10 mouse cellular contexts compared by ENCODE assay signal in genomic region chr7:112502845-112503244, GRCm38 (mm10).
DNase-seq lines count a peak whose midpoint lies in the region; ATAC-seq and TF ChIP-seq lines count a peak whose summit lies in the region.
"Had no signal": no experiment of that assay in that cellular context is flagged by ENCODE, and none has a peak within 500 bp of the region (broad histone marks: within the 10 kb centered on the region; RNA-seq: fewer than 3 reads in every experiment).

No protein-coding gene starts in this region.

- no peak for ATAC-seq in heart, postnatal 0 days (ENCODE audit: insufficient read depth, low read depth)
- ATAC-seq in hindbrain, embryonic 13.5 days (ENCODE audit: low FRiP score): 0 out of 2 replicates have a peak, but pooled peaks have one; percentile 11

- no peak overlapping the region for H3K9ac ChIP-seq in heart, postnatal 0 days (replicated peaks; ENCODE audit: low read depth, low read length)
- H3K9ac ChIP-seq in hindbrain, embryonic 13.5 days: peak overlapping the region; percentile 0; the same call in 1 of the 2 replicates
- H3K9ac ChIP-seq: liver, embryonic 14.5 days had no signal

- H3K36me3 ChIP-seq in heart, postnatal 0 days (replicated peaks; ENCODE audit: control insufficient read depth, insufficient read depth, low read length): no peaks in the 10 kb centered on the region
- H3K36me3 ChIP-seq in hindbrain, embryonic 13.5 days: no peaks in the 10 kb centered on the region
- no peaks in the 10 kb centered on the region for H3K36me3 ChIP-seq in myocyte (ENCODE audit: control insufficient read depth, insufficient read depth)

- intact Hi-C loops in heart, postnatal 25 days (cut with DNase I): no loop called here

- no peak overlapping the region for H3K4me3 ChIP-seq in heart, postnatal 0 days (ENCODE audit: low read depth, low read length)
- H3K4me3 ChIP-seq in hindbrain, embryonic 13.5 days: no peak overlapping the region
- no peak overlapping the region for H3K4me3 ChIP-seq in myocyte

- H3ac ChIP-seq in myocyte (ENCODE audit: control insufficient read depth, insufficient read length): no peak overlapping the region

- WGBS in heart, postnatal 0 days: 54% methylated on average over 5 of the region's 5 CpGs
- WGBS in hindbrain, embryonic 13.5 days: 33% methylated on average over 5 of the region's 5 CpGs

- TF ChIP-seq CTCF in heart, postnatal 0 days (IDR thresholded peaks at IDR 0.05; ENCODE audit: low read depth): no peak

- no peaks in the 10 kb centered on the region for H3K9me3 ChIP-seq in heart, postnatal 0 days (replicated peaks; ENCODE audit: control insufficient read depth, low read length)
- H3K9me3 ChIP-seq in hindbrain, embryonic 13.5 days: no peaks in the 10 kb centered on the region

- TF ChIP-seq EP300 in heart, postnatal 0 days (IDR thresholded peaks at IDR 0.05; ENCODE audit: low read depth): no peak

- H3K4me2 ChIP-seq in heart, postnatal 0 days (ENCODE audit: low read depth, low read length): no peak overlapping the region
- H3K4me2 ChIP-seq in hindbrain, embryonic 13.5 days: peak overlapping the region; percentile 39; the same call in 1 of the 2 replicates
- peak overlapping the region; percentile 37 for H3K4me2 ChIP-seq in myocyte (ENCODE audit: low read depth)

- H3K79me2 ChIP-seq in myocyte (ENCODE audit: control insufficient read depth, insufficient read depth): peaks cover 12% of the 10 kb centered on the region

- peaks cover 30% of the 10 kb centered on the region for H3K4me1 ChIP-seq in heart, postnatal 0 days (ENCODE audit: control insufficient read depth, insufficient read depth)
- peaks cover 38% of the 10 kb centered on the region for H3K4me1 ChIP-seq in hindbrain, embryonic 13.5 days (replicated peaks)

- TF ChIP-seq POLR2A in myocyte (IDR thresholded peaks at IDR 0.05; ENCODE audit: insufficient read length, low read depth): no peak

- DNase-seq in heart, postnatal 0 days (ENCODE audit: low spot score): no peak
- no peak for DNase-seq in heart, postnatal 25 days (ENCODE audit: low spot score)
- DNase-seq in ZHBTc4 (ENCODE audit: low read depth, low spot score): peak; percentile 24
- no peak for DNase-seq in cerebellum, adult 11 months
- no peak for DNase-seq in adrenal gland, adult 2 months
- DNase-seq in layer of hippocampus, postnatal 25 days (ENCODE audit: extremely low spot score in 1 of 2, low spot score in 1 of 2): no peak
- DNase-seq: kidney, adult 11 months had no signal

- peak overlapping the region; percentile 50; the same call in 1 of the 2 replicates for H3K27ac ChIP-seq in heart, postnatal 0 days (ENCODE audit: low read depth)
- H3K27ac ChIP-seq in hindbrain, embryonic 13.5 days: no peak overlapping the region
- H3K27ac ChIP-seq: liver, embryonic 14.5 days had no signal

- no peaks in the 10 kb centered on the region for H3K27me3 ChIP-seq in heart, postnatal 0 days (ENCODE audit: control insufficient read depth, insufficient read depth, low read length)
- no peaks in the 10 kb centered on the region for H3K27me3 ChIP-seq in hindbrain, embryonic 13.5 days
- H3K27me3 ChIP-seq in myocyte (ENCODE audit: control insufficient read depth, insufficient read depth, insufficient read length): no peaks in the 10 kb centered on the region

TF ChIP-seq in myocyte, 11 proteins besides CTCF, POLR2A, EP300 and RAD21:
- TF ChIP-seq SRF (IDR thresholded peaks at IDR 0.05; ENCODE audit: control insufficient read depth, insufficient read length, low read depth) (no peak), CEBPB (IDR thresholded peaks at IDR 0.05; ENCODE audit: insufficient read depth, poor library complexity, severe bottlenecking) (no peak), MYOD1 (IDR thresholded peaks at IDR 0.05; ENCODE audit: control insufficient read depth in 1 of 3, insufficient read length in 2 of 3, low read depth in 2 of 3) (no peak), MAX (IDR thresholded peaks at IDR 0.05; ENCODE audit: low read depth) (no peak), TCF3 (IDR thresholded peaks at IDR 0.05; ENCODE audit: insufficient read length, low read depth) (no peak), MYOG (IDR thresholded peaks at IDR 0.05; ENCODE audit: control insufficient read depth in 1 of 3, insufficient read depth in 1 of 3, insufficient read length in 2 of 3, low read depth in 2 of 3) (no peak), TCF12 (IDR thresholded peaks at IDR 0.05; ENCODE audit: insufficient read depth, poor library complexity, severe bottlenecking) (no peak), REST (IDR thresholded peaks at IDR 0.05; ENCODE audit: insufficient read depth, insufficient read length) (no peak), E2F4 (IDR thresholded peaks at IDR 0.05; ENCODE audit: insufficient read depth) (no peak), USF1 (IDR thresholded peaks at IDR 0.05; ENCODE audit: low read depth) (no peak), POLR2AphosphoS2 (IDR thresholded peaks at IDR 0.05; ENCODE audit: insufficient read length, low read depth) (no peak)
